Mouse (Mus musculus) kidney, postnatal 0 days (tissue): ENCODE data around the gene Rapgef3. TPM values are rescaled to one million over a fixed set of nuclear protein-coding genes. Genes with fewer than 3 reads are reported as not detected.

Experiments
- ATAC-seq: fragments of 200-750 bp; cut with Nextera tagmentation; replicated peaks from 2 replicates; pipeline ENCODE4 v1.8.0; 2017; ENCODE audit warnings: low read depth, moderate number of reproducible peaks, moderate TSS enrichment, moderate library complexity; ENCODE audit not compliant: low FRiP score
- DNase-seq: peaks from one replicate; pipeline ENCODE4 v3.0.0-alpha.2; 2016; ENCODE audit warnings: low spot score
- H3K27ac ChIP-seq: fragments of 300-500 bp; sonication (generic); 2 replicates; pipeline ENCODE4 v1.5.1; 2014; ENCODE audit warnings: mild to moderate bottlenecking
- H3K27me3 ChIP-seq: fragments of 300-500 bp; sonication (generic); 2 replicates; pipeline ENCODE4 v1.6.1; 2014; ENCODE audit warnings: low read length, mixed read lengths; ENCODE audit not compliant: insufficient read depth
- H3K36me3 ChIP-seq: fragments of 300-500 bp; sonication (generic); 2 replicates; pipeline ENCODE4 v1.6.1; 2014; ENCODE audit warnings: low read length, mixed read lengths; ENCODE audit not compliant: insufficient read depth
- H3K4me1 ChIP-seq: fragments of 300-500 bp; sonication (generic); replicated peaks from 2 replicates; pipeline ENCODE4 v1.6.1; 2014; ENCODE audit warnings: antibody characterized with exemption, low read length, mixed read lengths; ENCODE audit not compliant: insufficient read depth
- H3K4me2 ChIP-seq: fragments of 300-500 bp; sonication (generic); 2 replicates; pipeline ENCODE4 v1.6.1; 2014; ENCODE audit warnings: mild to moderate bottlenecking, low read length, moderate library complexity, mixed read lengths
- H3K4me3 ChIP-seq: fragments of 300-500 bp; sonication (generic); replicated peaks from 2 replicates; pipeline ENCODE4 v1.5.1; 2014; ENCODE audit warnings: low read depth, low read length
- H3K9ac ChIP-seq: fragments of 300-500 bp; sonication (generic); 2 replicates; pipeline ENCODE4 v1.6.1; 2014; ENCODE audit warnings: low read depth, low read length
- H3K9me3 ChIP-seq: fragments of 300-500 bp; sonication (generic); replicated peaks from 2 replicates; pipeline ENCODE4 v1.6.1; 2016; ENCODE audit warnings: low read length, inconsistent platforms, mixed read lengths
- CTCF ChIP-seq: IDR thresholded peaks from 2 replicates; pipeline ENCODE4 v1.5.1; 2016; ENCODE audit warnings: antibody characterized with exemption, low read depth, mild to moderate bottlenecking, moderate library complexity
- WGBS: fragments of 180-500 bp; shearing (Covaris S2); extraction: QIAGEN DNeasy Blood & Tissue Kit; methylation state at CpG from one replicate; pipeline ENCODE4 v1.1.7; 2014; 5-methylcytosine and 5-hydroxymethylcytosine counted together
- polyA plus RNA-seq: library from polyadenylated mRNA; unstranded; fragments of >200 nt; fragmentation: Nextera tagmentation; extraction: Ambion mirVana; gene quantifications from 2 replicates; pipeline ENCODE4 v1.2.1, GENCODE M21; 2015

Gene Rapgef3
- polyA plus RNA-seq, 1 experiment from 2014 or later: 27.5 TPM

DNA sequence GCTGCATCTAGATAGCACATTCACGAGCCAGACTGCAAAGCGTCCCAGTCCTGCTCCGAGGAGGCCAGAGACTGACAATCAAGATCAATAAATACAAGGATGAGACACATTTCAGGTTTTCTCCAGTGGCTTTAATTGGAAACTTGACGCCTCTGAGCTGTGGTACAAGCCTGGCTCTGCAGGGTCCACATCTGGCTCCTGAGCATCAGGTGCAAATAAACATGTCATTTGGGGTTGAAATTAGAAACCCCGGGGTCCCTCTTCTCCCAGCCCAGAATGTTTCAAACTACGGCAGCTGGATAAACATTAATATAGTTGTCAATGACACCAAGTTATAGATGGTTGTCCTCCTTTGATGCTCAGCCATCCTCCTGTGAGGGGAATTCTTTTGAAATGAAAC is 56.9 kb downstream of the Rapgef3 start:
- no peak for TF ChIP-seq CTCF
- Histone ChIP-seq H3K4me2 (no peak overlapping the region), H3K4me1 (no peaks in the 10 kb centered on the region), H3K9me3 (no peaks in the 10 kb centered on the region), H3K4me3 (no peak overlapping the region), H3K27ac (no peak overlapping the region), H3K9ac (no peak overlapping the region), H3K36me3 (no peaks in the 10 kb centered on the region), H3K27me3 (no peaks in the 10 kb centered on the region)
- WGBS: 21% methylated on average over 6 of the region's 6 CpGs
- ATAC-seq (no peak), DNase-seq (no peak)

DNA sequence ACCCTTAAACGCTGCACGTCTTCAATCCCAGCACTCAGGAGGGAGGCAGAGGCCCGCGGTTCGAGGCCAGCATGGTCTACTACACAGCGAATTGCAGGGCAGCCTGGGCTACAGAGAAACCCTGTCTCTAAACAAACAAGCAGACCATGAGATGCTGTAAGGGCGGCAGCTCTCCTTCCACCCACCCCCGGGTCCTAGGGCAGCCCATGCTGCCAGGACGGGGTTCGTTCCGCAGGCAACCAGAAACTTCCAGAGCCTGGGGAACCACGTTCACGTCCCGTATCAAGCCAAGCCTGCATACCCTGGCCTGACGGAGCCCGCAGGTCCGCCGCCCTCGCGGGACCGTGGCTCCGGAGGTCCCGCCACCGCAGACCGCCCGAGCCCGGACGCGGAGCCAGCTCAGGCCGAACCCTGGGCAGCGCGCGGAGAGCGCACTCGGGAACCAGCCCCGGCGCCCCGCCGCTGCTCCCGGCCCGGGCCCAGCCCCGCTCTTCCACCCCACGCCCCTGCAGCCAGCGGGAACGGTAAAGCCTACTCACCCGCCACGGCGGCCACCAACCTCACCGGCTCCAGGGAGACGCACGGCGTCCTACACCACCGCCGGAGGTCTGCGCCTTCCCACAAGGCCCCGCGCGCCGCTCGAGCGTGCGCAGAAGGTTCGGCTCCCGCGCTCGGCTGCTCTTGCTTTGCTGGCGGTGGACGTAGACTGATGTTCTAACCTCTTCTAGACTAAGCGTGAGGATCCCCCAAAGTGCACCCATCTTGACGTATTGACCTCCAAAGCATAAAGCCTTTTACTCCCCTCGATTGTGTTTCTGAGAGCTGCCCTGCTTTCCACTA is 62.3 kb downstream of the Rapgef3 start, which contains the start of gene Rpap3:
TSS of gene Rpap3 (minus strand) at position 615 of the 840 bp plus-strand sequence.
- Histone ChIP-seq H3K27me3 (no peaks in the 10 kb centered on the region), H3K36me3 (peaks cover 23% of the 10 kb centered on the region; the same call in 1 of the 2 replicates), H3K4me3 (peak within 1 kb of the TSS; percentile 92), H3K27ac (peak within 1 kb of the TSS; percentile 68), H3K9ac (peak within 1 kb of the TSS; percentile 92), H3K4me2 (peak within 1 kb of the TSS; percentile 86), H3K4me1 (peaks cover 5% of the 10 kb centered on the region; the same call in 1 of the 2 replicates), H3K9me3 (no peaks in the 10 kb centered on the region)
- peak; percentile 90 for DNase-seq
- under 1% methylated on average over 70 of the region's 71 CpGs for WGBS
- no peak for TF ChIP-seq CTCF
- peak; percentile 78 for ATAC-seq

DNA sequence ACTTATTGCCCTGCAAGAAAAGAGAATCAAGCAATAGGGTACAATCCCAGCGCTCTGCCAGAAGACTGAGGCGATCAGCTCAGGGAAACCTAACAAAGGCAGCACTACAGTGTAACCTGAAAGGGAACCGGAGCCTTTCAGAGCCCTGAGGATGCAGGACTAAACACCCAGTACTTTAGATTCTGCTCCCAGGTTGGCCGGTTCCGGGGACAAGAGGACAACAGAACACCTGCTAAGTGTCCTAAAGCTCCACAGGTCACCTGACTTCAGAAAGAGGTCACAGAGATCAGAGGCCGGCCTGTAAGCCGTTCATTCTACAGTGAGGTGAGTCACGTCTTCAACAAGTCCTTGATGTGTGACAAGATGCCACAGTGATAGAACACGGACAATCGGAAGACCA is 71.2 kb downstream of the Rapgef3 start:
- 82% methylated on average over 10 of the region's 10 CpGs for WGBS
- Histone ChIP-seq H3K4me1 (no peaks in the 10 kb centered on the region), H3K9ac (no peak overlapping the region), H3K4me2 (no peak overlapping the region), H3K9me3 (no peaks in the 10 kb centered on the region), H3K4me3 (no peak overlapping the region), H3K27me3 (no peaks in the 10 kb centered on the region), H3K36me3 (peaks cover 67% of the 10 kb centered on the region), H3K27ac (peak overlapping the region; percentile 25; the same call in 1 of the 2 replicates)
- no peak for ATAC-seq
- no peak for DNase-seq
- TF ChIP-seq CTCF: no peak

Other genes starting within 250 kb of the Rapgef3 start
- gene Rpap3, start 62.1 kb downstream of the Rapgef3 start, polyA plus RNA-seq: 36.3 and 37.2 TPM in 2 replicates
- gene Endou, start 36.6 kb downstream of the Rapgef3 start, polyA plus RNA-seq: 1.5 and 2.2 TPM in 2 replicates
- 86.9 and 108 TPM in 2 replicates for gene Slc48a1, start 10.5 kb upstream of the Rapgef3 start, polyA plus RNA-seq
- gene Hdac7, start 76.5 kb upstream of the Rapgef3 start, polyA plus RNA-seq: 24.5 and 24.7 TPM in 2 replicates
- gene Vdr, start 142.7 kb upstream of the Rapgef3 start, polyA plus RNA-seq: 20.6 and 22.5 TPM in 2 replicates
- gene Tmem106c, start 196.2 kb upstream of the Rapgef3 start, polyA plus RNA-seq: 55.0 and 58.3 TPM in 2 replicates
- 14.8 and 16.4 TPM in 2 replicates for gene Col2a1, start 236.7 kb upstream of the Rapgef3 start, polyA plus RNA-seq